Mouse (Mus musculus) liver (tissue): Measurements from ENCODE around the gene Tigd4.
"Not testable (repeated sequence)": the region's sequence is repeated elsewhere in the genome, so short reads cannot be mapped to it uniquely, and the experiment has no call there.

ENCODE experiments used
- DNase-seq: peaks from one replicate; pipeline ENCODE4 v3.0.0-alpha.2; 2020; ENCODE audit warnings: mixed read lengths

The Tigd4 gene

DNA sequence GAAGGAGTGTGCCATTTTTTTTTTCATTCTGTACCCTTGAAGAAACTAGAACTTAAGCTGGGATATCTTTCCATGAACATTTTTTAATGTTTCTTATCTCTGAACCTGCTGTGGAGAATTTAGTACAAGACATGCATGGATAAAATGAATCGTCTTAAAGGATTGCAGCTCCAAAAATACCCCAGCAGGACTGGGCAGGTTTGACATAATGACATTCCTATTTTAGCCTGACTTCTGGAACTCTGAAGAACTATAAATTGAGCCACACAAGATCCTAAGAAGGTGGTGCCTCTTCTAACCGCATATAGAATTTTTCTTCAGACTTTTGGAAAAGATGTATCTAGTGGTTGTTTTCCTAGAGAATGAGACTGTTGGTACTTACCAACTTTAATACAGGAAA lies at the start of gene Tigd4:
Gene Tigd4, plus strand, starts transcription at position 301 of the 400 bp plus-strand sequence.
- DNase-seq = no peak

DNA sequence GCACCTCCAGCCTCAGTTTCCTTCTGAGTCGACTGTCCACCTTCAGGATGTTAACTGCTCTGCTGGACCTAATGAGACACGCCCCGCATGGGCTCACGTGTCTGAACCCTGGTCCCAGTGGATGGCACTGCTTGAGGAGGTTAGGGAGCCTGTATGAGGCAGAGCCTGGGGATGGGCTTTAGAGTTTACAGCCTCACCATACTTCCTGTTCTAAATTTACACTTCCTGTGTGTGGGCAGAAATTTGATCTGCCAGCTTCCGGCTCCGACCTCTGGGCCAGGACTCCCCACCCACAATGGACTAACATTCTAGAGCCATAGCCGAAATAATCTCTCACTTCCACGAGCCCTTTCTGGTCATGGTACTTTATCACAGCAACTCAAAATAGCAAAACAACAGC lies 46.2 kb upstream of the Tigd4 start:
- no peak for DNase-seq

DNA sequence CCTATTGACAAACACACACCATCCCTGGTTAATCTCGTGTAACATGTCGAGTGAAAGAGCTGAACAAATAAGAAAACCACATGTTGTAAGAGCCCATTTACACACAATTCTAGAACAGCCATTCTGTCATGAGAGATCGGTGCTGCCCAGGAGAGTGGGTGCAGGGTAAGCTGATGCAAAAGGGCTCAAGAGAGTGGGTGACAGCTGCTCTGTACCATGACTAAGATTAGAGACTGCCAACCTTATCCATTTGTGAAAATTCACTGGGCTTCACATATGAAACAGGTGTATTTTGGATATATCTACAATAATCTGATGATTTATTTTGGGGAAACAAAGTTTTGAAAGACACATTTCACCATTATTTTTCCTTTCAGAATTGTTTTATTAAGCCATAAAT lies 37.6 kb upstream of the Tigd4 start:
- no peak for DNase-seq

DNA sequence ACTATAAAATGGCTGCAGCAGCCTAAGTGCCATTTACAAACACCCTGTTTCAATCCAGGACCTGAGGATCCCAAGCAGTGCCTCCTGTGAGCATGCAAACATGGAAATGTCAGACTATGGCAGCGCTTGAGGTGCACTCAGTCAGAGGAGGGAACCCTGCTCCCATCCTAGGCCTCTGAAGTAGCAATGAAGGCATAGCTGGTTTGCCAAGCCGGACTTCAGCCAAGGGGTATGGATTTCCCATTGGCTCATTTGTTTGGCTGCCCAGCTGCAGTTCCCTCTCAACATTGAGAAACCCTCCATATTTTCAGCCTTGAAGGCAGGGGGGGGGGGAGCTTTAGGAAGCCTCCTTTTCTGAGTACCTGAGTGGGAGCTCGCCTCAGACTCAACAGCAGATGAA lies 35.1 kb upstream of the Tigd4 start:
- no peak for DNase-seq

DNA sequence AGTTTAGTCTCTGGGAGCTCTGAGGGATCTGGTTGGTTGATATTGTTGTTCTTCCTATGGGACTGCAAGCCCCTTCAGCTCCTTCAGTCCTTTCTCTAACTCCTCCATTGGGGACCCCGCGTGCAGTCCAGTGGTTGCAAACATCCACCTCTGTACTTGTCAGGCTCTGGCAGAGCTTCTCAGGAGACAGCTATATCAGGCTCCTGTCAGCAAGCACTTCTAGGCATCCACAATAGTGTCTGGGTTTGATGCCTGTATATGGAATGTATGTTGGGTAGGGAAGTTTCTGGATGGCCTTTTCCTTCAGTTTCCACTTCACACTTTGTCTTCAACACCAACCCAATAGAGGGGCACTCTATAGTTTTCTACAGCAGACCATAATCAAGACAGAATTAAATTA lies 30.5 kb upstream of the Tigd4 start:
- DNase-seq = not testable (repeated sequence)

DNA sequence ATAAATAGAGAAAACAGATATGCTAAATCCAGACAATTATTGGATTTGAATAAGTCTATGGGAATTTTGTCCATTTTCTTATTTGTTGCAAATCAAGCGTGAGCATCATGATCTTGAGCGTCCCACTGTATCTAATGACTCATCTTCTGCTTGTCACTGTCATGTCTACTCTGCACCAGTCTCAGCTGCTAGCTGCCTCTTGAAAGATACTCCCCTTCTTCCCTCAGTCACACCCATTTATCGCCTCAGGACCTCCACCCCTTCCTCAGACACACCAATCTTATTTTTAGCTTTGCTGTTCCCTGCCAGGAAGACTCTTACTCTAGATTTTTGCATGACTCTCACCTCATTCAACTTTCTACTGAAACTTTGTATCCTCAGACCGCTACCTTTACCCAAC lies 30.0 kb upstream of the Tigd4 start:
- no peak for DNase-seq

DNA sequence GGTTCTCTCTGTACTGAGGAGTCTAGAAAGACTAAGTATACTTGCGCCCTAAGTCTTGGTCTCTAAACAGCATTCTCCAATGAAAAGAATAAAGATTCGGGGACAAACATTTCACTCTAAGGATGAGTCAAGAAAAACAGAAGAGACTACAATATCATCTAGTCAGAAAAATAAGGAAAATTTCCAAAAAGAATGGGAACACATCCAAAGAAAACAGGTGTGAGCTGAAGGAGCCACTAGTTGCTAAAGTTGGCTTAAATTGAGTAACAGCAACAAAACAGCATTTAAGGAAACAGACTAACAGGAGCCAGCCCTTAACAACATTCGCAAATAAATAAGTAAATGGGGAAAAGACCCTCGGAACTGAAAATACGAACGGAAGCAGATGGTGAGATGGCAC lies 24.8 kb upstream of the Tigd4 start:
- no peak for DNase-seq

DNA sequence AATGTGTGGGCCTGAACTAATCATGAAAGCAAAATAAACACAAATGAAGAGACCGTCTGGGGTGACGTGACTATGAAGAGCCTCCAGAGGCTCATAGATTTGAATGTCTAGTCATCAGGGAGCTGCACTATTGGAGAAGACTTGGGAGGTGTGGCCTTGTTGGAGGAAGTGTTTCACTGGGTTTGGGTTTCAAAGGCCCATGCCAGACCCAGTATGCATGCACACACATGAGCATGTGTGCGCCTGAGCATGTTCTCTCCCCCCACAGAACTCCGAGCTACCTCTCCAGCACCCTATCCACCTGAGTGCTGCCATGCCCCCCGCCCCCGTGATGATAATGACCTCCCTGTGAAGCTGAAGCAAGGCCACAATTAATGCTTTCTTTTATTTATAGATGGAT lies 23.8 kb upstream of the Tigd4 start:
- DNase-seq = no peak

DNA sequence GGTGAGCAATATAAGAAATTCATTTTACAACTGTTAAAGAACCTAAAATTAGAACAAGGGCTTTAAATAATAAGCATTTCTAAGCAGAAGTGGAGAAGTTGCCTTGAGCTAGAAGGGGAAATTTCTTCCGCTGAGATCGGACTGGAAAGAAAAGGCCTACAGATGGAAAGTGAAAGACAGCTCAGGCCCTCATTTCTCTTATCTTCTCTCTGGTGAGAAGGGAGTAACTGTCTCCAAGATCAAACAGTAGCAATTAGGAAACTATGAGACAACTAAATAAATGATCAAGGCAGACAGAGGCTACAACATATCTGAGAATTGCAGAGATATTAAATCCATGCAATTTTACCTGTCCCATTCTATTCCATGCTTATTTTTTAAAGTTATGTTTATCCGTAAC lies 22.9 kb upstream of the Tigd4 start:
- DNase-seq = no peak

DNA sequence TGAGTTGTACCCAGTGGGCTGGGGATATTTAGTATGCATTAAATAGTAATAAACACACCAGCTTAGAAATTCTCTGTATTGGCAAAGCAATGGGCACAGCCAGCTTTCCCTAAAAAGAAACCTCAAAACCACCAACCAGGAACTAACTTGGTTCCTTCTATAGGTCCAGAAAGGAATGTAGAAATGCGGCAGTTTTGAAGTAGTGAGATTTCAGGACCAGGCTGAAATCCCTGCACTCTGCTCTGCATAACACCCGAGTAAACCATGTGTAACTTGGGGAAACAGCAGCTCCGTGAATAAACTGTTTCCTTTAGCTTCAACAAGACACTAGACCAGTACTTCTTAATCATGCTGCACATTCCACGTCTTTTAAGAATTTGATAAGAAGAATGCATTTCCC lies 12.7 kb upstream of the Tigd4 start:
- no peak for DNase-seq

DNA sequence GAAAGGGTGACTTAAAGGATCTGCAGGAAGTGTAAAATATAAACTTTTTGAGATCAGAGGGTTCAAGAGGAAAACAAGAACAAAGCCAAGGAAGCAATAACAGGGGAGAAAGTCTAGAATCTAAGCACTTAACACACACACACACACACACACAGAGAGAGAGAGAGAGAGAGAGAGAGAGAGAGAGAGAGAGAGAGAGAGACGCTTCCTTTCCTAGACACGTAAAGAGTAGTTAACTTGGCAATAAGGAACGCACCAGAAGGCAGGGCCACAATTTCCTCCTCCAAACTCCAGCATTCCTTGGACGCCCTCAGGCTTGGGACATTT lies 11.7 kb upstream of the Tigd4 start:
- DNase-seq = no peak

DNA sequence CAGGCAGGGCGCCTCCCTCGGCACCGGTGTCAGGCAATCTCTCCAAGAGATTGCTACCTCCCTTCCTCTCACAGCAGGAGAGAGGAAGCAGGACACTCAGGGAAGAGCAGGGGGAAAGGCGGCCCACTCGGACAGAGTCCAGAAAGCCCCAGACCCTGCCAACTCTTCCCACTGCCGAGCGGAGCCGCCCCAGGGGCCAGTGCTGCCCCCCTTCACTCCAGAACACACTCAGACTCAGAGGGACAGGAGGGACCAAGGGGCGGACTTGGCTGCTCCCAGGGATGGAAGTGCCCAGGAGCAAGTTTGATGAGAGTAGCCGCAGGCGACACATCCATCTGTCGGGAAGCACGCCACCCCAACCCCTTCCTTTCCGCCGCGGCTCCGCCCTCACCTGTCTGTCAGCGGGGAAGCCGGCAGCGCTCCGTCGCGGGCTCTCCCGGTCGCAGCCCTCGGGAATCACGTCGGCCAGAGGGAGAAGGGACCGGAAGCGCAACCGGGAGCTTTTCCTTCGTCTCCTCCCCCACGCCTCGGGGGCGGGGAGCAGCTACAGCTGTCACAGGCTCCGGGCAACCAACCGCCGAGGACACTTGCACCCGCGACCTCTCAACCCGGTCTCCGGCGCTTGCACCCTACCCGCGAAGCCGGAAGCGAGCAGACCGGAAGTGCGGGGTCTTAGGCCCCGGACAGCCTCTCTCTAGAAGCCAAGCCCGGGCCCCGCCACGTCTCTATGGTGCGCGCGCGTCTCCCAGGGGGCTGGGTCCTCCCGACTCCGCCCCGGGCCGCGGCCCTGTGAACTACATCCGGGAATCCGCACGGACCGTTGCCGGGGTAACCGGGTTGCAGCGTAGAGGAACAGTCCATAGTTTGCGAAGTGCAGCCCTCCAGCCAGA lies 11.1 kb upstream of the Tigd4 start, which contains the start of gene Arfip1:
Gene Arfip1, minus strand, starts transcription at position 603 of the 890 bp plus-strand sequence.
- DNase-seq = peak; percentile 95

DNA sequence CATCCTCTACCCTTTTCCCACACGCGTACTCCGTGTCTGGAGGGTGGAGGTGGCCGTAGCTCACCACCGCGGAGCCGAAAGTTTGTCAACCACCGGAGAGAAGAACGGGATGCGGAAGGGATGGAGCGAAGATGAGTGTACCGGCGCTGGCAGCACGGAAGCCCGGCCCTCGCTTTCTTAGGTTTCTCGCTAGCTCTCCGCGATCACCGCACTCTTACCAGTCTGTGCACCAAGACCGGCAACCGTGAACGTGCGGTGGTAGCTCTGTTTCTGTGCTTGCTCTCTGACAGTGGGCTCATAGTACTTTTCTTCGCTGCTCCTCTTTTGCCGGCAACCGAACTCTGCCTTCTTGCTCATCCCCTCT lies 10.5 kb upstream of the Tigd4 start:
- no peak for DNase-seq

DNA sequence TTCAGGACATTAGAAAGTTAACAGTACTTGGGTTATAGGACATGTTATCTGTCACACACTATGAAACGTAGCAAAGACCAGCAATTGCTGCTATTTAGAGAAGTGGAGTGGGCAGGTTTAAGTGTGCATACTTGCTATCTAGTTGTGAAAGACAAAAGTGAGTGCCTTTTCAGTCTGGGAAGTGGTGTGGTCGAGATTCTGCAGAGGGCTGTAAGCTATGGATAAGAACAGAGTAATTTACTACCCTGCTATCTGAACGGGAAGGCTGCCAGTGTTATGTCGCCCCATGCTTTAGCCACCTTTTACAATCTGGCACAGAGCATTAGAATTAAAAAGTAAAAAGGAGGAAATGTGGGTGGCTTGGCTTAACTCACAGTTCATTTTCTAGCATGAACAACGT lies 6.6 kb upstream of the Tigd4 start:
- no peak for DNase-seq

DNA sequence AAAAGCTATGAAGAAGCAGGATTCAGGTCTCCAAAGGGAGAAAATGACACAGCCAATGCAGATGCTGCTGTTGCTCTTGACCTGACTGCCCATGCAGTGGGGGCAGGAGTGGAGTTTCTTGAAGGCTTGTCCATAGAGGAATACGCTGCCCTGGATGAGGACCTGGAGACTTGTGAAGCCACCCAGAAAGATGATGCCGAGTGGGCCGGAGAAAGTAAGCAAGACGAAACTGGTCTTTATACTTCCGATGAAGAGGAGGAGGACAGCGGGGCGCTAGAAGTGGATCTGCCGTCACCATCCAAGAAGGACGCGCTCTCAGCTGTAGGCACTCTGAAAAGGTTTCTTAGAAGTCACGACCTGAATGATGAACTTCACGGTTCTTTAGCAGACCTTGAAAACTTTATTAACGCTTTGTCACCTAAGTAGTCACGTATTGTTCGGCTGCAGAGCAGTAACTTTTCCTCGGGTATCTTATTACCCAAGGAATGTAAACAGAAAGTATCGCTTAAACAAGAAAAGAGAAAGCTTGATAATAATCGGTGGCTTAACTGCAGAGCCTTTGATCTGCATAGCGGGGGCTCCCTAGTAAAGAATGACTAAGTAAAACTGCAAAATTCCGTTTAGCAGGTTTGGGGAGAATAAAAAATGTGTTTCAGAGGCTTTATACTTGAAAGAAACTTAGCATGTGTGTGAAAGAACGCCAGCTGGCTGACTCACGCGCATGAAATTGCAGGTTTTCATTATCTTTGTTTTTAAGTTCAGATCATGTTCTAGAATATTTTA lies 1.7 kb downstream of the Tigd4 start:
- DNase-seq = no peak

DNA sequence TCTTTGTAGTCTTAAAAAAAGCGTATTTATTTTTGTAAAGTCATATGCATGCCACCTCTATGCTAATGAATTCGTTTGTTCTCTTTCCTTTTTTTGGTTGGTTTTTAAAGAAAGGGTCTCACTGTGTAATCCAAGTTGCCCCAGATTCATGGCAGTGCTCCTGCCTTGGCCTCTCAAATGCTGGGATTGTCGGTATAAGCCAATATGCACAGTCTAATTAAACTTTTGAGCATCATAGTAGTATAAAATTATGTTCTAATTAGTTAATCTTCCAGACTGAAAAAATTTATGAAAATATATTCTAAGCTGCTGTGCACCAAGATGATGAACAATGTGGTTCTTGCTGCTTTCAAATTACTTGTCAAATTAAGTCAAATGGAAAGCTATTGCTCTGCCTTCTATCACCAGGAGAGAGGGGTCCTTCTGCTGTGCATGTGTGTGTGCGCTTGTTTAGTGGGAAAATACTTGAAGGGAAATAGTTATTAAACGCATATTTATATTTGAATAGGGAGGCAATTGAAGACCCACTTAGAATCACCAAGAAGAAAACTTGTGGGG lies 2.4 kb downstream of the Tigd4 start:
- DNase-seq = no peak

DNA sequence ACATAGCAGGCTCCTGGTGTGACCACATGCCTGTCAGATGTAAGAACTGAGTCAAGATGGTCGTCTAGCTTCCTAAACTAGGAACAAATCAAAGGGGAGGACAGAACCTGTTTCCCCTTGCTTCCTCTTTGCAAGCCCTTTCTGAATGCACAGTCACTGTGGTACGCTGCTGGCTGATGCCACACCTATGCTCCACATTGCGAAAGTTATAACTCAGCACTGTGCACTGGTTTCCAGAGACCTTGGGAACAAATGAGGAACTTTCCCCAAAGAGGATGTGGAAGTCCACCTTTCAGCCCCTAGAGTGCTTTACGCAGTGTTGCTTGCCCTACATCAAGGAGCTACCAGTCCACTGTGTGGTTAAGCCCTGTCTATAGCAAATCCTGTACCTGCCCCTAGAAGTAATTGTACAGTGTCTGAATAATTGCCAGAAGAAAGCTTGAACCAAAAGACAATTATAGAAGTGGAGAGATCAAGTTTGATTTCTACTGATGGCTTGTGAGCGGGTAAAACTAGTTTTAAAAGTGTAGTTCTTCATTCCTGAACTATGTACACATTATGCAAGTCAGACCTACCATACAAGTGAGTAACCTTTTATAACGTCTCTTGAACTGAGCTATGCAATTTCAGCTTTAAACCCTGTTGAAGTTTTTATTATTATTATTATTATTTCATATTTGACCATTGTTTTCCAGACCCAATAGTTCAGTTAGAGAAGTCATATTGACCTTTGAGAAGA lies 4.8 kb downstream of the Tigd4 start:
- peak; percentile 12 for DNase-seq

DNA sequence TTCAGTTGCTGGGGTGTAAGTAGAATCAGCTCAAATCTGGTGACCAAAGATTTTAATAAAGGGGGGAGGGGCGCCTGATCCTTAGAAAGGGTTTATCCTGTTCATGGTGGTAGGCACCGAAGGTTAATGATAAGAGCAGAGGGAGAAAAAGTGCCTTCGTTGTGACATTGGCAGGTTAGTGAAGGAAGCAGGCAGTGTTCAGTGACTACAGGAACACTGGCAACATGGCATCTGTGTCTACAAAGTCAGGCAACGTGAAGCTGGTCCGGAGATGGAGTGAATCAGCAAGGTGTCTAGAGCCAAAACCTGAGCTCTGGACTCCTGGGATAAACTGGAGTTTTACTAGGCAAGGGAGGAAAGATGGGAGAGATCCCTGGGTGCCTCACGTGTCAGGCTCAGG lies 5.4 kb downstream of the Tigd4 start:
- no peak for DNase-seq

DNA sequence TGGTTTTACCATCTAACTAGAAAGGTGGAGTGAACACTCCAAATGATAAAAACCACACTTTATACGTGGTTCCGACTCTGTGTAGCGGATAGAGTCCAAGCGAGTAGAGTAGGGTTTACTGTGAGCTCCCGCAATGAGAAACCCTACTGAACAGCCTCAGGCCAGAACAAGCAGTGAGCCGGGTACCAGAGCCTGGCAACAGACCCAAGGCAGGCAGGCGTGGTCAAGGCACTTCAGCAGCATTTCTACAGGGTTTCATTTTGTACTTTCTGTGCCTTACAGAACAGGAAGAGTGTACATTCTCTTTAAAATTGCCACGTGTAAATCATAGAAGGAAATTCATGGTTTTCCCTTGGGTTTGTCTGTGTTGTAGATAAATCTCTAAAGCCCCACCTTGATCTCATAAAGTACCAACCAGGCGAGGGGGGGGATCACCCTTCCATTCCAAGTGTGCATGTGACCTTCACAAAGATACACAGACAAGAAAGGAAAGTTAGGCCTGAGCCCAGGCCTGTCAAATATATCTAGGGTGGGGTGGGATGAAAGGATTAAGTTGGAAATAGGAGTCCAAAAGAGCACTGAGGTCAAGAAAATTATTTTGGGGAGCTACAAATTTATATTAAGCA lies 8.6 kb downstream of the Tigd4 start:
- no peak for DNase-seq

DNA sequence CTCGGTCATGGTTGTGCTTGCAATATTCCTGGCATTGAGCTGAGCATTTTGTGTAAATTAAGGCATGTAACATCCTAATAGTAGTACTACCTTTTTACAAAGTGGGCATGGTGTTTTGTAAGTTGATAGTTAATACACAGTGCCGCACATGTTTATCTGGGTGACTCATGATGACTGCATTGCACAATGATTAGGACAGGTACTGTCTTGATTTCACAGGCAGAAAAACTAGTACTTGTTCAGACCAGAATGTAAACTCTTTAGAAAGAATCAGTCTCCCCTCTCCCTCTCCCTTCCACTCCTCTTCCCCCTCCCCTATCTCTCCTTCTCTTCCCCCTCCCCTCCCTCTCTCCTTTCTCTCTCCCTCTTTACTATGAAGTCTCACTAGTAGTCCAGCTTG lies 9.4 kb downstream of the Tigd4 start:
- DNase-seq = no peak

DNA sequence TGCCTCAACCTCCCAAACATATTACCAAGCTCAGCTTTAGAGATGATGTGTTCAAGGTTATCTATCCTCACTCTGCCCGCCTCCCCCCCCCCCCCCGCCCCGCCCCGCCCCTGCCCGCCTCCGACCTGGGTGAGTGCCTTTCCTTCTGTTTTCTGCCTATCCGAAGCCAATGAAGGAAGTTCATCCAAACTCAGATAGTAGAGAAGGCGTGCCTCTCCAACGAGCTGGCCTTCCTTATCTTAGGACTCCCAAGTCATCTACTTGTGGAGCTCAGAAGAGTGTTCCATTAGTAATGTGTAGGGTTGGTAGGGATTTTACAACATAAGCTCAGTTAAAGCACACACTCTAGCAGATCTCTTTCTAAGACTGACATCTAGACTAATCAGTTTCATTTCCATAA lies 9.8 kb downstream of the Tigd4 start:
- DNase-seq = peak; percentile 37

DNA sequence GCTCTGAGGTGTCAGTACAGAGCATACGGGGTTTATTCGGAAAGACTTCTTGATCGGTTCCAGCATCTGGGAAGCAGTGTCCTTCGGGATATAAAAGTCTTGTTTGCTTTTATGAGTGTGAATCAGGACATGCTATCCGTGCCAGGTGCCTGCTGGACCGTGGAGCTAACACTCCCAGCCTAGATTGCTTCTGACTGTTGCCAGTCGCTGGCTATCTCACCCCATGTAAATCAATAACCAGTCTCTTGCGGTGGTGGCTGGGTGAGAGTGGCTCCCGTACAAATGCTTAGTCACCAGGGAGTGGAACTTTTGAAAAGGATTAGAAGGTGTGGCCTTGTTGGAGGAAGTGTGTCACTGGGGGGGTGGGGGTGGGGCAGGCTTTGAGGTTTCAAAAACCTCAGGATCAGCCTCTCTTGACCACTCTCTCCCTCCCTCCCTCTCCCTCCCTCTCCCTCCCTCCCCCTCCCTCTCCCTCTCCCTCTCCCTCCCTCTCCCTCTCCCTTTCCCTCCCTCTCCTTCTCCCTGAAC lies 16.9 kb downstream of the Tigd4 start:
- DNase-seq = no peak
